Mouse (Mus musculus) kidney, postnatal 0 days (tissue): ENCODE data around the gene Nxpe5. TPM values are rescaled to one million over a fixed set of nuclear protein-coding genes. Genes with fewer than 3 reads are reported as not detected.

Experiments used
- ATAC-seq: fragments of 200-750 bp; cut with Nextera tagmentation; replicated peaks from 2 replicates; pipeline ENCODE4 v1.8.0; 2017; ENCODE audit warnings: low read depth, moderate number of reproducible peaks, moderate TSS enrichment, moderate library complexity; ENCODE audit not compliant: low FRiP score
- DNase-seq: peaks from one replicate; pipeline ENCODE4 v3.0.0-alpha.2; 2016; ENCODE audit warnings: low spot score
- H3K27ac ChIP-seq: fragments of 300-500 bp; sonication (generic); 2 replicates; pipeline ENCODE4 v1.5.1; 2014; ENCODE audit warnings: mild to moderate bottlenecking
- H3K27me3 ChIP-seq: fragments of 300-500 bp; sonication (generic); 2 replicates; pipeline ENCODE4 v1.6.1; 2014; ENCODE audit warnings: low read length, mixed read lengths; ENCODE audit not compliant: insufficient read depth
- H3K36me3 ChIP-seq: fragments of 300-500 bp; sonication (generic); 2 replicates; pipeline ENCODE4 v1.6.1; 2014; ENCODE audit warnings: low read length, mixed read lengths; ENCODE audit not compliant: insufficient read depth
- H3K4me1 ChIP-seq: fragments of 300-500 bp; sonication (generic); replicated peaks from 2 replicates; pipeline ENCODE4 v1.6.1; 2014; ENCODE audit warnings: antibody characterized with exemption, low read length, mixed read lengths; ENCODE audit not compliant: insufficient read depth
- H3K4me2 ChIP-seq: fragments of 300-500 bp; sonication (generic); 2 replicates; pipeline ENCODE4 v1.6.1; 2014; ENCODE audit warnings: mild to moderate bottlenecking, low read length, moderate library complexity, mixed read lengths
- H3K4me3 ChIP-seq: fragments of 300-500 bp; sonication (generic); replicated peaks from 2 replicates; pipeline ENCODE4 v1.5.1; 2014; ENCODE audit warnings: low read depth, low read length
- H3K9ac ChIP-seq: fragments of 300-500 bp; sonication (generic); 2 replicates; pipeline ENCODE4 v1.6.1; 2014; ENCODE audit warnings: low read depth, low read length
- H3K9me3 ChIP-seq: fragments of 300-500 bp; sonication (generic); replicated peaks from 2 replicates; pipeline ENCODE4 v1.6.1; 2016; ENCODE audit warnings: low read length, inconsistent platforms, mixed read lengths
- CTCF ChIP-seq: IDR thresholded peaks from 2 replicates; pipeline ENCODE4 v1.5.1; 2016; ENCODE audit warnings: antibody characterized with exemption, low read depth, mild to moderate bottlenecking, moderate library complexity
- WGBS: fragments of 180-500 bp; shearing (Covaris S2); extraction: QIAGEN DNeasy Blood & Tissue Kit; methylation state at CpG from one replicate; pipeline ENCODE4 v1.1.7; 2014; 5-methylcytosine and 5-hydroxymethylcytosine counted together
- polyA plus RNA-seq: library from polyadenylated mRNA; unstranded; fragments of >200 nt; fragmentation: Nextera tagmentation; extraction: Ambion mirVana; gene quantifications from 2 replicates; pipeline ENCODE4 v1.2.1, GENCODE M21; 2015

Gene Nxpe5
- 0.22 and 0.36 TPM in 2 replicates for polyA plus RNA-seq

GRCm38 (mm10) chr5:138225700-138226099 is at the start of gene Nxpe5:
Nxpe5 (plus strand) TSS chr5:138225898.
- no peak for TF ChIP-seq CTCF
- no peaks in the 10 kb centered on the region for H3K4me1 ChIP-seq
- no peak within 1 kb of the TSS for H3K4me2 ChIP-seq
- no peaks in the 10 kb centered on the region for H3K36me3 ChIP-seq
- ATAC-seq (no peak), DNase-seq (no peak)
- H3K4me3 ChIP-seq: no peak within 1 kb of the TSS
- WGBS: 65% methylated on average over 2 of the region's 2 CpGs
- no peak within 1 kb of the TSS for H3K9ac ChIP-seq
- H3K27me3 ChIP-seq: no peaks in the 10 kb centered on the region
- no peak within 1 kb of the TSS for H3K27ac ChIP-seq
- no peaks in the 10 kb centered on the region for H3K9me3 ChIP-seq

GRCm38 (mm10) chr5:138186950-138187638 is 38.6 kb upstream of the Nxpe5 start, which contains the start of the genes Taf6 and Cnpy4:
Taf6 (minus strand) TSS chr5:138187451.
Cnpy4 (plus strand) TSS chr5:138187485.
- WGBS: under 1% methylated on average over 31 of the region's 31 CpGs
- DNase-seq (peak; percentile 95), ATAC-seq (peak; percentile 79)
- TF ChIP-seq CTCF: no peak
- peaks cover 9% of the 10 kb centered on the region for H3K36me3 ChIP-seq
- H3K27me3 ChIP-seq: no peaks in the 10 kb centered on the region
- peak within 1 kb of the TSS; percentile 84 for H3K4me3 ChIP-seq
- H3K27ac ChIP-seq: peak within 1 kb of the TSS; percentile 75
- H3K4me2 ChIP-seq: peak within 1 kb of the TSS; percentile 74
- 0 out of 2 replicates have a peak, but pooled peaks cover 5% of the 10 kb centered on the region for H3K4me1 ChIP-seq
- H3K9ac ChIP-seq: peak within 1 kb of the TSS; percentile 83
- H3K9me3 ChIP-seq: no peaks in the 10 kb centered on the region

- ATAC-seq: peak; percentile 80
- no peak for TF ChIP-seq CTCF
- Histone ChIP-seq H3K27me3 (no peaks in the 10 kb centered on the region), H3K27ac (peak overlapping the region; percentile 75), H3K36me3 (peaks cover 3% of the 10 kb centered on the region; the same call in 1 of the 2 replicates), H3K9ac (peak overlapping the region; percentile 83), H3K4me3 (peak overlapping the region; percentile 84), H3K4me1 (0 out of 2 replicates have a peak, but pooled peaks cover 5% of the 10 kb centered on the region), H3K9me3 (no peaks in the 10 kb centered on the region), H3K4me2 (peak overlapping the region; percentile 74)
- peak; percentile 95 for DNase-seq
- under 1% methylated on average over 10 of the region's 10 CpGs for WGBS
Measured at GRCm38 (mm10) chr5:138187661-138188306, 37.9 kb upstream of the Nxpe5 start.

DNA sequence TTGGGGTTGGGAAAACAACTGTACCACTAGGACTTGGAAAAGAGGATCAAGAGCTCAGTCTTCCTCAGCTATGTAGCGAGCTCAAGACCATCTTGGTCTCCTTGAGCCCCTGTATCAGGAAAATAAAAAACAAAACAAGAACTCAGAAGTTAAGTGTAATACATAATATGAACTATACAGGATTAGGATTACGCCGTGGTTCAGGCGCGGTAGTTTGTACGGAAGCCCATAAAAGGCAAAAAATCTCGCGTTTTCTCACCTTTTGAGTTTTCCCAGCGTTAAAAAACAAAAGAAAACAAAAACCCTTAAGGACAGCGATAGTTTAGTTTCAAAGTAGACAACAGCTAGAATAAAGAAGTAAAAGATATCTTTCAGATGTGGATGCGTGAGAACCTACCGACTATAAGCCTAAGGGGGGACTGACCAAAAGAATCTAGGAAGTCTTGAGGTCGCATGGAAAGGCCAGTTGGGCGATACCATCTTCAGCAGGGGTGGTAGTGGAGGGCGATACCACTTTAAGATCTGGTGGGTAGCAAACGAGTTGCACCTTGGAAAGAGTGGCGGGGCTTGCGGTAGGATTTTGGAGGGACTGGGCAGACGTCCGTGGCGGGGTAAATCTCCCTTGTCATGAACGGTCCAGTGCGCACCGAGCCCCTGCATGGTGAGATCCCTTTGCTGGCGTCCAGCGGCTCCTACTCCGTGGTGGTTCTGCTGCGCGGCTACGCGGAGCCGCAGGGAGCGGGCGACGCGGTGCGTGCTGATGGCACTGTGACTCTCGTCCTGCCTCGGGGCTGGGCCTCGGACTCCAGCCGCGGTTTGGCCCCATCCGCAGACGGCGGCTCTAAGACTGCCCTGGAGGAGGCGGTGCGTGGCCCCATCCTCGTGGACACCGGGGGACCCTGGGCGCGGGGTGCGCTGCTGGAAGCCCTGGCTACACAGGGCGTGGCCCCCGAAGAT is 31.6 kb upstream of the Nxpe5 start, which contains the start of gene Mblac1:
TSS of gene Mblac1 (plus strand) at position 544 of the 957 bp plus-strand sequence.
- no peak for TF ChIP-seq CTCF
- H3K4me2 ChIP-seq: peak within 1 kb of the TSS; percentile 99
- no peaks in the 10 kb centered on the region for H3K4me1 ChIP-seq
- ATAC-seq (peak; percentile 83), DNase-seq (peak; percentile 93)
- peak within 1 kb of the TSS; percentile 59 for H3K4me3 ChIP-seq
- 6% methylated on average over 54 of the region's 54 CpGs for WGBS
- H3K27me3 ChIP-seq: no peaks in the 10 kb centered on the region
- peak within 1 kb of the TSS; percentile 90 for H3K27ac ChIP-seq
- H3K9ac ChIP-seq: peak within 1 kb of the TSS; percentile 82
- no peaks in the 10 kb centered on the region for H3K36me3 ChIP-seq
- no peaks in the 10 kb centered on the region for H3K9me3 ChIP-seq

GRCm38 (mm10) chr5:138194755-138195345 is 30.8 kb upstream of the Nxpe5 start:
- ATAC-seq: peak; percentile 46
- Histone ChIP-seq H3K27me3 (no peaks in the 10 kb centered on the region), H3K36me3 (no peaks in the 10 kb centered on the region), H3K27ac (peak overlapping the region; percentile 90), H3K4me1 (no peaks in the 10 kb centered on the region), H3K9me3 (no peaks in the 10 kb centered on the region), H3K9ac (peak overlapping the region; percentile 82), H3K4me2 (peak overlapping the region; percentile 99), H3K4me3 (peak overlapping the region; percentile 59)
- under 1% methylated on average over 29 of the region's 29 CpGs for WGBS
- peak; percentile 74 for DNase-seq
- TF ChIP-seq CTCF: no peak
